Mouse (Mus musculus) hindbrain, embryonic 15.5 days (tissue): ENCODE results near the gene Hes7. TPM values are rescaled to one million over a fixed set of nuclear protein-coding genes. Genes with fewer than 3 reads are reported as not detected.

Source experiments
- ATAC-seq: fragments of 200-750 bp; cut with Nextera tagmentation; 2 replicates; pipeline ENCODE4 v1.8.0; 2017; ENCODE audit warnings: low read depth, moderate number of reproducible peaks, moderate TSS enrichment; ENCODE audit not compliant: low FRiP score
- H3K27ac ChIP-seq: fragments of 300-500 bp; sonication (generic); replicated peaks from 2 replicates; pipeline ENCODE4 v1.5.1; 2015; ENCODE audit warnings: mild to moderate bottlenecking, inconsistent platforms
- H3K27me3 ChIP-seq: fragments of 300-500 bp; sonication (generic); 2 replicates; pipeline ENCODE4 v1.6.1; 2015; ENCODE audit warnings: control low read depth, inconsistent platforms
- H3K36me3 ChIP-seq: fragments of 300-500 bp; sonication (generic); 2 replicates; pipeline ENCODE4 v1.6.1; 2015; ENCODE audit warnings: control low read depth, inconsistent platforms
- H3K4me1 ChIP-seq: fragments of 300-500 bp; sonication (generic); replicated peaks from 2 replicates; pipeline ENCODE4 v1.6.1; 2015; ENCODE audit warnings: control low read depth, inconsistent platforms
- H3K4me2 ChIP-seq: fragments of 300-500 bp; sonication (generic); 2 replicates; pipeline ENCODE4 v1.6.1; 2015; ENCODE audit warnings: moderate library complexity, mild to moderate bottlenecking, inconsistent platforms
- H3K4me3 ChIP-seq: fragments of 300-500 bp; sonication (generic); 2 replicates; pipeline ENCODE4 v1.5.1; 2015; ENCODE audit warnings: mild to moderate bottlenecking, inconsistent platforms
- H3K9ac ChIP-seq: fragments of 300-500 bp; sonication (generic); 2 replicates; pipeline ENCODE4 v1.6.1; 2015; ENCODE audit warnings: inconsistent platforms
- H3K9me3 ChIP-seq: fragments of 300-500 bp; sonication (generic); 2 replicates; pipeline ENCODE4 v1.6.1; 2016; ENCODE audit warnings: control low read depth, inconsistent platforms
- WGBS: fragments of 180-500 bp; shearing (Covaris S2); methylation state at CpG from one replicate; pipeline ENCODE4 v1.1.7; 2015; 5-methylcytosine and 5-hydroxymethylcytosine counted together
- polyA plus RNA-seq: library from polyadenylated mRNA; unstranded; fragments of >200 nt; fragmentation: Nextera tagmentation; extraction: Ambion mirVana; gene quantifications from 2 replicates; pipeline ENCODE4 v1.2.1, GENCODE M21; 2015

Hes7 gene
- polyA plus RNA-seq, 1 experiment from 2014 or later, result 0.87 TPM

GRCm38 (mm10) chr11:69149728-69150127 lies 29.5 kb downstream of the Hes7 start:
- H3K36me3 ChIP-seq, result no peaks in the 10 kb centered on the region
- no peak overlapping the region for H3K4me2 ChIP-seq
- H3K4me3 ChIP-seq, result no peak overlapping the region
- no peak overlapping the region for H3K27ac ChIP-seq
- ATAC-seq, result no peak
- peaks cover 9% of the 10 kb centered on the region; the same call in 1 of the 2 replicates for H3K4me1 ChIP-seq
- H3K9ac ChIP-seq, result no peak overlapping the region
- H3K27me3 ChIP-seq, result no peaks in the 10 kb centered on the region
- WGBS, result 74% methylated on average over 6 of the region's 6 CpGs
- H3K9me3 ChIP-seq, result no peaks in the 10 kb centered on the region

GRCm38 (mm10) chr11:69150444-69150843 lies 30.2 kb downstream of the Hes7 start:
- Histone ChIP-seq H3K27ac (no peak overlapping the region), H3K36me3 (no peaks in the 10 kb centered on the region), H3K9ac (peak overlapping the region; percentile 16; the same call in 1 of the 2 replicates), H3K9me3 (no peaks in the 10 kb centered on the region), H3K4me2 (peak overlapping the region; percentile 44), H3K4me1 (peaks cover 9% of the 10 kb centered on the region; the same call in 1 of the 2 replicates), H3K4me3 (peak overlapping the region; percentile 20), H3K27me3 (peaks cover 3% of the 10 kb centered on the region; the same call in 1 of the 2 replicates)
- ATAC-seq, result no peak
- WGBS, result 10% methylated on average over 7 of the region's 7 CpGs

GRCm38 (mm10) chr11:69151004-69151403 lies 30.8 kb downstream of the Hes7 start:
- Histone ChIP-seq H3K4me1 (peaks cover 9% of the 10 kb centered on the region; the same call in 1 of the 2 replicates), H3K27me3 (peaks cover 5% of the 10 kb centered on the region; the same call in 1 of the 2 replicates), H3K27ac (no peak overlapping the region), H3K4me2 (peak overlapping the region; percentile 44), H3K9me3 (no peaks in the 10 kb centered on the region), H3K9ac (no peak overlapping the region), H3K36me3 (no peaks in the 10 kb centered on the region), H3K4me3 (peak overlapping the region; percentile 20)
- 66% methylated on average over 6 of the region's 6 CpGs for WGBS
- no peak for ATAC-seq

DNA sequence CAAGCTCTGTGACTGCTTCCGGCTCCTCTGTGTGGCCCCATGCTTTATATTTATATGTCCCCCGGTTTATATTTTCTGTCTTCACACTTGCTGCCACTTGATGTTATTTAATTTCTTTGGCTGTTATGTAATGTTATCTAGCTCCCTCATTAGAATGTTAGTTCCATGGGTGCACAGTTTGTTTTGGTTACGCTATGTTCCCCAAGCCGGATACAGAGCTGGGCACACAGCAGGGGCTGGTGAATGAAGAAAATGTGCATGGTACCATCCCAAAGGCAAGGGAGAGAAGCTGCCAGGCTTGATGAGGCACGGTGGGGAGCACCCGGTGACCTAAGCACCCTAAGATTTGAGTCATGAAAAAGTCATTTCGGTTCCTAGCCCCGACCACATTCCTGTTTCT lies 33.6 kb downstream of the Hes7 start:
- no peak for ATAC-seq
- Histone ChIP-seq H3K27me3 (peaks cover 9% of the 10 kb centered on the region; the same call in 1 of the 2 replicates), H3K4me3 (no peak overlapping the region), H3K9ac (no peak overlapping the region), H3K4me1 (peaks cover 18% of the 10 kb centered on the region), H3K36me3 (no peaks in the 10 kb centered on the region), H3K9me3 (no peaks in the 10 kb centered on the region), H3K27ac (no peak overlapping the region), H3K4me2 (no peak overlapping the region)
- 80% methylated on average over 8 of the region's 8 CpGs for WGBS

- Histone ChIP-seq H3K36me3 (no peaks in the 10 kb centered on the region), H3K4me2 (no peak overlapping the region), H3K27me3 (peaks cover 9% of the 10 kb centered on the region; the same call in 1 of the 2 replicates), H3K9ac (no peak overlapping the region), H3K4me3 (no peak overlapping the region), H3K4me1 (peaks cover 14% of the 10 kb centered on the region), H3K27ac (no peak overlapping the region), H3K9me3 (no peaks in the 10 kb centered on the region)
- ATAC-seq, result no peak
- 53% methylated on average over 1 of the region's 1 CpGs for WGBS
Measured at GRCm38 (mm10) chr11:69155351-69155750, 35.1 kb downstream of the Hes7 start.

GRCm38 (mm10) chr11:69156800-69157199 lies 36.6 kb downstream of the Hes7 start, which contains the start of gene Alox12b:
Gene Alox12b, plus strand, starts transcription at chr11:69156989.
- no peaks in the 10 kb centered on the region for H3K9me3 ChIP-seq
- peak within 1 kb of the TSS; percentile 25 for H3K4me3 ChIP-seq
- H3K4me2 ChIP-seq, result peak within 1 kb of the TSS; percentile 53
- H3K4me1 ChIP-seq, result peaks cover 8% of the 10 kb centered on the region
- 2% methylated on average over 18 of the region's 18 CpGs for WGBS
- peak; percentile 51; the same call in 1 of the 2 replicates for ATAC-seq
- H3K27me3 ChIP-seq, result peaks cover 9% of the 10 kb centered on the region; the same call in 1 of the 2 replicates
- no peak within 1 kb of the TSS; the same call in 1 of the 2 replicates for H3K9ac ChIP-seq
- H3K36me3 ChIP-seq, result no peaks in the 10 kb centered on the region
- no peak within 1 kb of the TSS for H3K27ac ChIP-seq

GRCm38 (mm10) chr11:69169313-69169712 lies 49.1 kb downstream of the Hes7 start:
- H3K36me3 ChIP-seq, result no peaks in the 10 kb centered on the region
- ATAC-seq, result no peak
- no peaks in the 10 kb centered on the region for H3K9me3 ChIP-seq
- no peaks in the 10 kb centered on the region for H3K4me1 ChIP-seq
- no peak overlapping the region for H3K4me2 ChIP-seq
- no peak overlapping the region for H3K9ac ChIP-seq
- H3K4me3 ChIP-seq, result no peak overlapping the region
- H3K27me3 ChIP-seq, result no peaks in the 10 kb centered on the region
- no peak overlapping the region for H3K27ac ChIP-seq
- WGBS, result 88% methylated on average over 12 of the region's 12 CpGs

GRCm38 (mm10) chr11:69171626-69172025 lies 51.4 kb downstream of the Hes7 start:
- no peaks in the 10 kb centered on the region for H3K4me1 ChIP-seq
- no peak overlapping the region for H3K27ac ChIP-seq
- no peaks in the 10 kb centered on the region for H3K27me3 ChIP-seq
- H3K4me3 ChIP-seq, result no peak overlapping the region
- 27% methylated on average over 7 of the region's 7 CpGs for WGBS
- H3K4me2 ChIP-seq, result no peak overlapping the region
- no peak overlapping the region for H3K9ac ChIP-seq
- no peaks in the 10 kb centered on the region for H3K9me3 ChIP-seq
- ATAC-seq, result no peak
- no peaks in the 10 kb centered on the region for H3K36me3 ChIP-seq

DNA sequence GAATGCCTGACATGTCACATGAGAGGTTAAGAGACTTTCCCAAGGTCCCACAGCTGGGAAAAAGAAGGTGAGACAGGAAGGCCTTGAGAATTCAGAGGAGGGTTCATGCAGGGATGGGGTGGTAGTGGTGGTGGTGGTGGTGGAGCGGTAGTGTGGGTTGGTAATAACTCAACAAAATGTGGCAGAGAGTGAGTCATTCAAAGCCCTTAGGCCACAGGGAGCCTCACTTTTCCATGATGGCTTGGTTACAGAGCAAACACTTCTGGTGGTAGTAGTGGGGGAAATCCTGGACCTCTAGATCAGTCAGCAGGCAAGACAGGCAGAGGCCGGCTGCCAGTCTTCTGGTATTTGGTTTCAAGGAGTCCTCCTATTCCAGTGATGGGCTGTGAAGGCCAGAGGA lies 52.4 kb downstream of the Hes7 start:
- no peak for ATAC-seq
- Histone ChIP-seq H3K9ac (no peak overlapping the region), H3K27me3 (no peaks in the 10 kb centered on the region), H3K36me3 (no peaks in the 10 kb centered on the region), H3K4me3 (no peak overlapping the region), H3K4me2 (no peak overlapping the region), H3K9me3 (no peaks in the 10 kb centered on the region), H3K27ac (no peak overlapping the region), H3K4me1 (no peaks in the 10 kb centered on the region)
- 91% methylated on average over 2 of the region's 2 CpGs for WGBS

Other genes starting within 250 kb of the Hes7 start
- 103 and 105 TPM in 2 replicates for gene Ndel1, start 248.5 kb upstream of the Hes7 start, polyA plus RNA-seq
- not detected in 2 replicates for gene Rnf222, start 231.9 kb upstream of the Hes7 start, polyA plus RNA-seq
- gene Rpl26, start 218.8 kb upstream of the Hes7 start, polyA plus RNA-seq, result 557 and 622 TPM in 2 replicates
- gene Odf4, start 193.3 kb upstream of the Hes7 start, polyA plus RNA-seq, result 0.60 and 1.2 TPM in 2 replicates
- gene Arhgef15, start 162.9 kb upstream of the Hes7 start, polyA plus RNA-seq, result 21.8 and 25.3 TPM in 2 replicates
- 1.7 and 2.1 TPM in 2 replicates for gene Slc25a35, start 152.3 kb upstream of the Hes7 start, polyA plus RNA-seq
- gene Rangrf, start 145.2 kb upstream of the Hes7 start, polyA plus RNA-seq, result 29.8 and 34.3 TPM in 2 replicates
- 17.6 and 19.0 TPM in 2 replicates for gene Pfas, start 111.9 kb upstream of the Hes7 start, polyA plus RNA-seq
- gene Ctc1, start 104.5 kb upstream of the Hes7 start, polyA plus RNA-seq, result 56.4 and 71.2 TPM in 2 replicates
- gene Aurkb, start 74.8 kb upstream of the Hes7 start, polyA plus RNA-seq, result 28.6 and 36.1 TPM in 2 replicates
- gene Borcs6, start 60.7 kb upstream of the Hes7 start, polyA plus RNA-seq, result 22.1 and 23.1 TPM in 2 replicates
- 36.6 and 41.7 TPM in 2 replicates for gene Tmem107, start 49.6 kb upstream of the Hes7 start, polyA plus RNA-seq
- gene Vamp2, start 31.9 kb upstream of the Hes7 start, polyA plus RNA-seq, result 317 and 437 TPM in 2 replicates
- 10.0 and 10.1 TPM in 2 replicates for gene Per1, start 25.2 kb upstream of the Hes7 start, polyA plus RNA-seq
- gene 9130213A22Rik, start 2.2 kb downstream of the Hes7 start, polyA plus RNA-seq, result 0.40 and 0.42 TPM in 2 replicates
- 4.7 and 6.5 TPM in 2 replicates for gene Aloxe3, start 5.5 kb downstream of the Hes7 start, polyA plus RNA-seq
- gene Alox12b, start 36.6 kb downstream of the Hes7 start, polyA plus RNA-seq, result 0.35 and 0.72 TPM in 2 replicates
- gene Alox8, start 77.4 kb downstream of the Hes7 start, polyA plus RNA-seq, result 0.34 and 0.44 TPM in 2 replicates
- 0.40 and 0.43 TPM in 2 replicates for gene Gucy2e, start 116.6 kb downstream of the Hes7 start, polyA plus RNA-seq
- 16.2 and 17.3 TPM in 2 replicates for gene Cntrob, start 203.4 kb downstream of the Hes7 start, polyA plus RNA-seq
- gene Trappc1, start 203.6 kb downstream of the Hes7 start, polyA plus RNA-seq, result 183 and 187 TPM in 2 replicates
- 4.7 and 5.9 TPM in 2 replicates for gene Kcnab3, start 205.9 kb downstream of the Hes7 start, polyA plus RNA-seq
- 221 and 228 TPM in 2 replicates for gene Rnf227, start 220.1 kb downstream of the Hes7 start, polyA plus RNA-seq
- 83.5 and 83.7 TPM in 2 replicates for gene Chd3, start 249.0 kb downstream of the Hes7 start, polyA plus RNA-seq